Mouse (Mus musculus): ENCODE measurements around the gene Kdm1a.

The Kdm1a gene

DNA sequence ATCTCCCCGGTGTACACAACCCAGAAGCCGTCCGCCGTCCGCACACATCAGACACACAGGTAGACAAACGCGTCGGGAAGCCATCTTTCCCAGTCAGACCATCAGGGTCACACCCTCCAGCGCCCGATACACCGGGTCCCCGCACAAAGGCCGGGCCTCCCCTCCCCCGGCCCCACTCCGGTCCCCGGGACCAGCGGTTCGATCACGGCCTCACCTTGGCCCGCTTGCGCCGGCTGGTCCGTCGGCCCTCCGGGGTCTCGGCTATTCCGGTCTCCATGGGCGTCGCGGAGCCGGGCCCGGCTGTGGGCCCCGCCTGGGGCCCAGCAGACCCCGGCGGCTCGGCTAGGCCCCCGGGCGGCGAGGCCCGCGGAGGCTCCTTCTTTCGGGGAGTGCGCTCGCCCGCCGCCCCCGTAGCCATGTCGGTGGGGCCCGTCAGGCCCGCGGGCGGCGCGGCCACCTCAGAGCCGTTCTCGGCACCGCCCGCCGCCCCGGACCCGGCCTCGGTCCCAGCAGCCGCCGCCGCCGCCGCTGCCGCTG lies 437 bp downstream of the Kdm1a start:
- peak; percentile 7 to 21 for DNase-seq (ENCODE audit: low spot score in 2 of 2)

DNA sequence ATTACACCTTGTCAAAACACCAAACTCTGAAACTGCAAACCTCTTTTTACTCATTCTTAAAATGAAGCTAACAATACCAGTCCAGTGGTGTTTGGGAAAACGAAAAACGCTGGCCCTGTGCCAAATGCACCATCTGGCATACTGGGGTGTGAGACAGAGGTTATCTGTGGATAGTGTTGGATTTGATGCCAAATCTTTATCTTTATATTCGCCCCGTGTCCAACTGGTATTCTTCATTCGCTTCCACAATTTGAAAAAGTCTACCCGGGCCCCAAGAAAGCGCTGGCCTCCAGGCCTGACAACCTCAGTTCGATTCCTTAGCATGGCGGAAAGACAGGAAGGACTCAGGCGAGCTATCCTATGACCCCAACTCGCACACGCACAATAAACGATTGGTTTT lies 1.0 kb downstream of the Kdm1a start:
- peak; percentile 25 to 31 for DNase-seq (ENCODE audit: low spot score in 2 of 2)

DNA sequence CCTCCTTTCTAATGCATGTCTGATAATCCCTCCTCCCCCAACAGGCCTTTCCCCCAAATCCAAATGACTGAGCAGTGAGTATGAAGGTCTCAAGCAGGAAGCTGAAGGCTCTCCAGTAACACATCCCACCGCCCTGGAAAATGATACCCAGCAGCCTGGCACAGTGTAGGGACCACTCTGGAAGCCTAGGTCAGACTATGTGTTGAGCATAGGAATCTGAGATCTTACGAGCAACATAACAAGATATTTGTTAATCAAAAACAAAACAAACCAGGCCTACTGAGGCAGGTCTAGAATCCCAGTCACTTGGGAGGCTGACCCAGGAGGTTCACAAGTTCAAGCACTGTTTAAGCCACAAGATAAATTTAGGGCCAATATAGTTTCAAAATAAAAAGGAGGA lies 2.0 kb downstream of the Kdm1a start:
- DNase-seq (ENCODE audit: low spot score in 2 of 2), result no peak

DNA sequence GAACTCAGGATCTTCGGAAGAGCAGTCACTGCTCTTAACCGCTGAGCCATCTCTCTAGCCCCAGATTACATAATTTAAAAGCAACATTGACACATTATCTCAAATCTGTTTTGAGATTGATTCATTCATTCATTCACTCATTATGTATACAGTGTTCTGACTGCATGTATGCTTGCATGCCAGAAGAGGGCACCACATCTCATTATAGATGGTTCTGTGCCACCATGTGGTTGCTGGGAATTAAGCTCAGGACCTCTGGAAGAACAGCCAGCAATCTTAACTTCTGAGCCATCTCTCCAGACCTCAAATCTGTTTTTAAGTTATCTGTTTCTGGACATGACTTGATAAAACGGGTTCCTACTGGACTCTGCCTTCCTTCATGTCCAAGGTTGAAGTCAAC lies 2.7 kb downstream of the Kdm1a start:
- DNase-seq (ENCODE audit: low spot score in 2 of 2), result no peak

DNA sequence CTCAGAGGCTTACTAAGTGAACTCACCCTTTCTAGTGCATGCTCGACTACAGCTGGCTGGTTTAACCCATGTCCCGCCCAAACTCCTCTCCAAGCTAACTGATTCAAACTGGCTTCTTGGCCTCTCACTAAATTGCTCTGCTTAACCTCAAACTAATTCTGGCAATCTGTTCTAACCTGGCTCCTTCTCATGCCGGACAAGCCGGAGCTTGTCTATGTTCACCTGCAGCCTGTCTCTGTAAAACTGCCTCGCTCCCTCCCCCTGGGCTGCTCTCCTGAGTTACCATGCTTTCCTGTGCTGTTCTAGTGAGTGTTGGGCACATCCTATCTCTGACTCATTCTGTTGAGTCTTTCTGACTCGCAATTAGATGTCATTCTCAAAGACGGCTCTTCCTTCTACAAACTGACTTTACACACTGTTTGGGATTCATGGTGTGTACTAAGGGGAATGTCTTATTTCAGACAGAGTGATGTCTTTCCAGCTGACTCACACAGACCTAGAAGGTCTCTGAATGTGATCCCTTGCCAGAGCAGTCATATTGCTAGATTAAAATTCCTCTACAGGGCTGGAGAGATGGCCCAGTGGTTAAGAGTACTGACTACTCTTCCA lies 4.2 kb downstream of the Kdm1a start:
- no peak for DNase-seq (ENCODE audit: low spot score in 2 of 2)

DNA sequence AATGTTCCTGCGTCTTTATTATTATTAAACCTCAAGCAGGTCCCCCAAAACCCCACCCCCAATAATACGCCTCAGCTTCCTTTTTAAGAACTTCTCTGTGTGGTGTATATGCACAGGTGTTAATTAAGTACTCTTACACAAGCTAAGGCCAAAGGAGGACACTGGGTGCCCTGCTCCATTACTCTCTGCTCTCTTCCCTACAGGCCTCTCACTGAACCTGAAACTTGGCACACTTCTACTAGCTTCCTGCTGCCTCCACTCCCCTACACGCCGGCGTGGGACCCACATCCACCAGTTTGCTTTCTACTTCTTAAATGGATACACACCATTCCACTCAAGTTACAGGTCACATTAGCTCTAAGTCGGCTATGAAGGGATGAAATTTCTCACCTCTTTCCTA lies 7.3 kb downstream of the Kdm1a start:
- no peak for DNase-seq (ENCODE audit: low spot score in 2 of 2)

DNA sequence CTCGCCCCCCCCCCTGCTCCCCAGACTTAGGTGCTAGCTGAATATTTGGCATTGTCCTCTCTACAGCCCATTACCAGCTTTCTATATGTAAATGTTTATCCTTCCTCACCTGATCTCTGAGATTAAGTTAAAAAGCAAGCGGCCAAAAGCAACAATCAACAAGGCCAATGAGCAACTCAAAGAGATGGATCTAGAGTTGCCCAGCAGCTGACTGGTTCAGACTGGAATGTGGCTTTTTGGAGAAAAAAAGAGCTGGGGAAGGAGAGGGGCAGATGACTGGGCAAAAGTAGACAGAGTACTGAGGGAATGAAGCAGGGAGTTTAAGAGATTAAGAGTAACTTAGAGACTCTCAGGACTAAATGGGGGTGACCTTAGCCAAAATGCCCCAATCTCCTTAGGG lies 8.5 kb downstream of the Kdm1a start:
- no peak for DNase-seq (ENCODE audit: low spot score in 2 of 2)

DNA sequence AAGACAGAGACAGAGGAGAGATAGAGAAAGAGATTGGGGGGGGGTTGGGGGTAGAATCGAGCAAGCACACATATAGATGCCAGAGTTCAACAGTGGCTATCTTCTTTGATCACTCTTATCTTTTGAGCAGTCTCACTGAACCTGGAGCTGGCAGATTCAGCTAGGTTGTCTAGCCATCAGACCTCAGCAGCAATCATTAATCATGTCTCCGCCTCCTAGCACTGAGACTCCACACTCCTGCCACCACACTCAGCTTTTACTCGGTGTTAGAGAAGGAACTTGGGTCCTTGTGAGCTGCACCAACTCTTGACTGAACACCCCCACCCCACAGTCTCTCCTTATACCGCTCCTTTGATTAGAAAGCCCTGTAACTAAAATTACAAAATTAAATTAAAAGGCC lies 10.4 kb downstream of the Kdm1a start:
- DNase-seq (ENCODE audit: low spot score in 2 of 2), result no peak

DNA sequence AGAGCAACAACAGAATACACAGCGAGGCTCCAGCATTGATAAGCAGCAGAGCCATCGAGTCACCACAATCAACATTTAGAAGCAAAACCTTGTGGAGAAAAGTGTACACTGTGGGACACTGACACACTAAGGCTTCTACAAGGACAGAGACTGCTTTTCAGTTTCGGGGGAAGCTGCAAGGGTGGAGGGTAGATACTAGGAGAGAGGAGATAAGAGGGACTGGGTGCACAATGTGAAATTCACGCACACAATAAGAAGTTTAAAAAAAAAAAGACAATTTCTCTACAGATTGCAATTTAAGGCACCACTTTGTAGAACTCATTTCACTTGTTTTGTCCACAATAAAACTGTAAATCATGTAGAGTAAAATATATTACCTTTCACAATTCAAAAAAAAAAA lies 14.5 kb downstream of the Kdm1a start:
- no peak for DNase-seq (ENCODE audit: low spot score in 2 of 2)

DNA sequence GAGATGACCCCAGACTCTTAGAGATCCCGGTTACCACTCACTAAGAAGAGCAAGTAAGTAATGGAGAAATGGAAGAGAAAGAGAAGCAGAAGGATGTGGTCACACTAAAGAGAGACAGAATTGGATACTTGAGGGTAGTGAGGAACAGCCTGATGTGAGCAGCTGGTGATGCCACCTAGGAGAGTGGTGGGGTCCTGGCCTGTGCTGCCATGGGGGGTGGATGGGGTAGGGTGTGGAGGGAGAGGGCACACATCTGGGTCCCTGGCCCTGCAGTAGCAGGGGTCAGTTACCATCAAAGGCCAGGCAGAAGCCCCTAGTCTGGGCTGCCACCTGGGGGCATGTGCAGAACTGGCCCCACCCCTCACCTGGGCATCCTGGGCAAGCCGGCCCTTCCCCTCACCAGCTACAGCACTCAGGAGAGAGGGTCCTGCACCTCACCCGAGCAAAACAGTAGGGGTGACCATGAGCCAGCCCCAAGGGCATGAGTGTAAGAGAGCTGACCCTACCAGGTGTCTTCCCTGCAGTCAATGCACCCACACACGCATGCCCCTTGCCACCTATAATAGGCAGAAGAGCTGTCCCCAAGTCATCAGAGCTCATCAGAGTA lies 15.2 kb downstream of the Kdm1a start:
- DNase-seq (ENCODE audit: low spot score in 2 of 2), result no peak

DNA sequence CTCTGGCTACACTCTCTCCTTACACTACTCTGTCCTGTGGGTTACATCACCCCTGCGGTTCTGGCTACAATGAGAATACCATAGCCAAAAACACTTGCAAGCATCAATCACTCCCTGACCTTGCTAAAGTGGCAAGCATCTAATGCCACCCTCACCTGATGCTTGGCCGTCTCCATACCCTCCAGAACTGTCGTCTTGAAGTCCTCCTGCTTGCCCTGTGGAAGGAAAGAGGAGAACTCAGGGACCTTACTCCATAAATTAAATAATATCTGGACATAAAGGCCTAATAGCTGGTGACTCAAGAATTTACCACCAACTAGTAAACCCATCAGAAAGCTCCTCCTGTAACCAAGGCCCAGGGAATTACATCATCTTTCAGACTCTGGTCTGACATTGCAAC lies 20.6 kb downstream of the Kdm1a start:
- no peak for DNase-seq (ENCODE audit: low spot score in 2 of 2)

DNA sequence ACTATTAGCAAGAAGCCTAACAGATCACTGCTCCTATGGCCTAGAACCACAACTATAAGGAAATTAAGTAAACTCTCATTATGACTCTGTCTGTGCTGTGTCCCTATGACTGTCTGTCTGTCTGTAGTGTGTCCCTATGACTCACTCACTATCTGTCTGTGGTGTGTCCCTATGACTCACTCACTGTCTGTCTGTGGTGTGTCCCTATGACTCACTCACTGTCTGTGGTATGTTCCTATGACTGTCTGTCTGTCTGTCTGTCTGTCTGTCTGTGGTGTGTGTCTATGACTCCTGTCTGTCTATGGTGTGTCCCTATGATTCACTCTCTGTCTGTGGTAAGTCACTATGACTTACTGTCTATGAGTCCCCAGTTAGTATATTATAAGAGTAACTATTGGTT lies 32.5 kb downstream of the Kdm1a start:
- DNase-seq (ENCODE audit: low spot score in 2 of 2), result no peak

DNA sequence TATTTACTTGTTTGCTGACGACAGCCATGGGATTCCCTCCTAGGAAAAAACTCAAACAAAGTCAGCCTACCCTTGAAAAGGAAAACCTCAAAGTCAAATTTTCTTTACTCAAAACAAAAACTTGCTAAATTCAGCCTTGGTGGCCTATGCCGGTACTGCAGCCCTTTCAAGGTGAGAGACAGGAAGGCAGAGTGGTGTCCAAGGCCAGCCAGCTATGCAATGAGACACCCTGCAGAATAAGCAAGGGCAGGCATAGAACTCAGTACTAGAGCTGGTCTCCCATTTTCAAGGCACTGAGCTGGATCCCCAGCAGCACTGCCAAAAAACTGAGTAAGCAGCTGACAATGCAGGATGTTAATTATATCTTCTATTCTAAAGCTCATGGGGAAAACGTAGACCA lies 33.9 kb downstream of the Kdm1a start:
- DNase-seq (ENCODE audit: low spot score in 2 of 2), result no peak

DNA sequence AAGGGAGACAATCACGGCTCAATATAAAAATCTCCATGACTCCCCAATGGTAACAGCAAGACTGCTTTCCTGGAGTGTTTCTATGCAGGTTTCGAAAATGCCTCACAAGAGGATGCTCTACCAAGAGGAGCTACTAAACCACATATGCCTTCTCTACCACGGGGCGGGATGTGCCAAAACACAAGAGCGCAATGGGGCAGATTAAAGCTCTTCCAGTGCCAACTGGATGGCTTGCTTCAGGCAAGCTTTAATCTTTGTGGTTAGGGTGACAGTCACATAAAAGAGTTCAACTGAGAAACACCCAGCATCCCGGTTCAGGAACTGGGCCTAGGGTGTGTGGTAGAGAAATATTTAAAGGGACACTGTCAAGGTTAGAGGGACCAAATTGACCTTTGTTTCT lies 39.8 kb downstream of the Kdm1a start:
- DNase-seq (ENCODE audit: low spot score in 2 of 2), result no peak

DNA sequence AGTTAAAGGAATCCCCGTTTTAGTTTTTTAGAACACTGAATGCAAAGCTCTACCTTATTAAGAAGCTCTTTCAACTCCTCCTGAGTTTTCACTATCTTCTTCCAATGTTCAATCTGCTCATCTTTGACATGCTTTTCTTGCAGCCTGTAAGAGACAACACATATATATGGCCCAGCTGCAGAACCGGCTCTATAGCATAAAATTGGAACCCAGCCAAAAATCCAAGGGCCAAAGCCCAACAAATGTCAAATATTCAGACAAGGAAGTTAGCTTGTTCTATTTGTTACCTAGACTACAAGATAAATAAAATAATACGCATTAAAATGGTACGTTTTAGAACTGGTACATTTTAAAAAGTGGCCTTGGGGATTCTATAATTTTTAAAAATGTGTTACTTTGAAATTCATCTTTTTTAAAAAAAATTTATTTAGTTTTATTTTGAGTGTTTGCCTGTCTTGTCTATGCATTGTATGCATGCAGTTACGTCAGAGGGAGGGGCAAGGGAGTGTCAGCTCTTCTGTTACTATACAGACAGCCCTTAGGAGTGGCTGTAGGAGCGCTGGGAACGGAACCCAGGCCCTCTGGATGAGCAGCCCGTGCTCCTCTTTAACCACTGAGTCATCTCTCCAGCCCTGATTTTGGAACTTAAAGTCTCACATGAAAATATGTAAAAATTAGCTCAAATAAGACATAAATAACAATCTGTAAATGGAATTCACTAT lies 42.1 kb downstream of the Kdm1a start:
- DNase-seq (ENCODE audit: low spot score in 2 of 2), result no peak

DNA sequence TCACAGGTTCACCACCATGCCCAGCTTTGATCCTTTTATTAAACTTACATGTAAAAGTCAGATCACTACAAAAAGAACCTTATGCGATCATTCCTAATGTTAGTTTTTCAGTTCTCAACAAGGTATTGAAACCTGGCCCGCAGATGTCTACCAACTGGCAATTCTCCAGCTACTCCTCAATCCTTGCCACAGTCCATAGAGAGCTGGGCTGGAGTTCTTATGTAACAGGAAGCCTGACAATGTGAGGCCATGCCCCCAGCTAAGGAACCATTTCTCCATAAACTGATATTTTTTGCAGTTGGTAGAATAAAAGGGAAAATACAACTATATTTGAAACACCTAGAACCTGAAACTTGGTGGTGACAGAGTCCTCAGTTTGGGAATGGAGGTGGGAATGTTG lies 42.8 kb downstream of the Kdm1a start:
- no peak for DNase-seq (ENCODE audit: low spot score in 2 of 2)

DNA sequence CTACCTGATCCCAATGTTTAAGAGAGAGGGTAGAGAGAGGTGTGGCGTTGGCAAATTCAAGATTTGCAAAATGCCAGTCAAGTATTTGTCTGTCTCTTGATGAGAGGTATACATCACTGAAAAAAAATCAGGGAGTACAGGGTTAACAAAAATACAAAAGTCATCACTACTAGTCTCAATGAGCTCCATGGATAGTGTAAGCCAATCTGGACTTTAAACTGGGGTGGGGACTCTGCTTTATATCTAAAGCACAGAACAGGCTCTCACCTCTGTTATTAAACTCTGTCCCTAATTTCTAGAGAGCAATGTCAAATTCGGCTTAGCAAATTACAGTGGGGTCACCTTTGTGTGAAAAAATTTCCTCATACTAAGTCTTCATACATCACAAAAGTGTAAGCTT lies 44.9 kb downstream of the Kdm1a start:
- no peak for DNase-seq (ENCODE audit: low spot score in 2 of 2)

DNA sequence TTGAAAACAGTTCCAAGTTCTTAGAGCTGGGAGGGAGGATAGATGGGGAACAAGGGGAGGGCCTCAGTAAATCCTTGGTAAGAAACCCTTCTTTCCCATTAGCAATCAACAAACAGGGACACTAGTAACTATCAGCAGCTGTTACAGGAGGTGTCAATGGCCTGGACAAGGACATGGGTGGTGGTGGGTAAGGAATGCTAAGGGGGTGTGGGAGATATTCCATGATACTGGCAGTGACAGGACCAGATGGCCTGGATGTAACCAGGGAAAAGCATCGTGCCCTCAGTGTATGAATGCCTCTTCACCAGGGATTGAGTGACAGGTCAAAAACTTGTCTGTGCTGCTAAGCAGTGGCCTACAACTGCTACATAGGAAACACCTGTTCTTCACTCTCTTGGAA lies 49.4 kb downstream of the Kdm1a start:
- no peak for DNase-seq (ENCODE audit: low spot score in 2 of 2)

DNA sequence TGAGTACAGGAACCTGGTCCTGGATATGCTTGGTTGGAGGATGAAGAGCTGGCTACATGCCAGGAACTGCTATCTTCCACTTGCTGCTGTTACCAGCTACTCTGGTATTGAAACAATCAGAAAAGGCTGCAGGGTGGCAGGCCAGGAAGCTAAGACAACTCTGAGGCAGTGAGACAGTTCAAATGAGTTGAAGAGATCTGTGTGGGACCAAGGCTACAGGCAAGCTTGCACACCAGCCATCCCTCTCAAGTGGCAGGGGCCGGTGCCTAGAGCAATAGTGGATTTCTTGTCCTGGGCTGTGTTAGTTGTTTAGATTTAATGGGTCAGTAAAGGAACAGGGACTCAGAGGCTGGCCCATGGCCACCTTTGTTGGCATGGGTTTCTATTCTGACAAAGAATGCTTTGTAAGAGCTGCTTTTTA lies 54.1 kb downstream of the Kdm1a start:
- no peak for DNase-seq (ENCODE audit: low spot score in 2 of 2)

DNA sequence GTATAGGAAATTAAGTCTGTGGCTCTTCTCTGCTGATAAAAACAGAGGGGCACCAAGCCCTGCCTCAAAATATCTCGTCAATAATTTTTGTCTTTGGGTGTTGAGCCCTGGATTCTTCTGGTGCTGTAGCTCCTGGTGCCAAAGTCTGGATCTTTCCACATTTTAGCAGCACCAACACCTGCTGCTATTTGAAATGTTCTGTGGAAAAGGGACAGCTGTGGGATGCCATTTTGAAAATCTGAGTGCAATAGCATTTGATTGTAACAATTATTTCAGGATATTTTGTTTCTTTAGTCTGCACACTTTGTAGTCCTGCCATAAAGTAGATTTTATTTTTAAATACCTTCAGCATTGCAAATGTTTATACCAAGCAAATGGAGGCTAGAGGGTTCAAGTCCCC lies 54.8 kb downstream of the Kdm1a start:
- DNase-seq (ENCODE audit: low spot score in 2 of 2), result no peak

DNA sequence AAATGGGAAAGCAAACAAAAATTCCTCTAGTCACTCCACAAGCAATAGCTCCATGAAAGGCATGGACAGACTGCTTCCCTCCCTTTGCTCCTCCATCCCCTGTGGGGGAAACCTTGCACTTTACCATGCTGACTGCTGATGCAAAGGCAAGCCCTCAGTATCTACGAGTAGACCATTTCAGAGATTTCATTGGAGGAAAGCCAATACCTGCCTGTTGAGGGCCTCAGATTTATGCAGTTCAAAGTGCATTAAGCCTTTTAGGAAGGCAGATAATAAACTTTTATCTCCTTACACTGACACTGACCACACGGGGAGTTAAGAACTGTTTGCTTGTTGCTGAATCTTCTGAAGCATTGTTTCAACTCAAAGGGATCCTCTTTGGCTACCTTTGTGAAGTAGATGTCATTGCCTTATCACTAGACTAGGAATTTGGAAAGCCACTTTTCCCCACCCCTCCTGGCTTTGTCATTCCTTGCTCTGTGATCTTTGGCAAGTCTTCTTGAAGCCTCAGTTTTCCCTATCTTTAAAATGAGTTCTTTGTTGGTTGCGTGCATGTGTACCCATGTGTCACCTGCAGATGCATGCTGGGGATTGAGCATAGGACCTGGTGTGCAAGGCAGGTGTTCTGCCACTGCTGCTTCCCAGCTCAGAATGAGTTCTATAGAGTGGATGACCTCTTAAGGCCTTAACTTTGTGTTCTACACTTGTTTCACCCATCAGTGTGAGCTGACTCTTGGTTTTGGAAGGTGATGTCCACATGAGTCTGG lies 56.1 kb downstream of the Kdm1a start:
- DNase-seq (ENCODE audit: low spot score in 2 of 2), result no peak

DNA sequence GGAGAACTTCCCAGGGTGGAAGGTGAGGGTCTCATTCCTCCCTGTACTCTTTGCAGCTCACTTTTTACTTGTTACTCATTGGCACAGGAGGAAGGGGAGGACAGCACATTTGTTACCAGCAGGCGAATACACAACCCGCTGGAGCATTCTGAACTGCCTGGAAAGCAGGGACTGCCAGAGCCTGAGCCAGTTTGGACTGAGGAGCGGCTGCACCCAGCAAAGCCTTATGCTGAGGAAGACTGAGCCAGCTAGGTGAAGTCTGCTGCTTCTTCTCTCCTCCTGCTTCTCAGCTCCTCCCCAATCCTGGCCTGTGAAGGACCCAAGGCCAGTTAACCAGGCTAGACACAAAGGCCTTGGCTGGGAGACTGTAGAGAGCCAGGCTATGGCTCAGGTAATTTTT lies 57.4 kb downstream of the Kdm1a start:
- no peak for DNase-seq (ENCODE audit: low spot score in 2 of 2)
